Mouse (Mus musculus) MEL (cell line): Measurements from ENCODE around the gene Npnt. TPM values are rescaled to one million over a fixed set of nuclear protein-coding genes. Genes with fewer than 3 reads are reported as not detected.

Source experiments
- DNase-seq: peaks from one replicate; pipeline ENCODE4 v3.0.0; 2011; ENCODE audit warnings: low read depth, low spot score
- H3K27ac ChIP-seq: 2 replicates; pipeline ENCODE4 v1.5.1; 2012; ENCODE audit warnings: low read depth, mild to moderate bottlenecking, control low read depth, low read length, moderate library complexity; ENCODE audit not compliant: control insufficient read depth
- H3K27me3 ChIP-seq, 2 experiments: fragments of 150-350 bp in 1 of 2; sonication (generic) in 1 of 2; 2 replicates each; pipeline ENCODE4 v1.6.1; 2012; ENCODE audit warnings: low read length in 2 of 2, mild to moderate bottlenecking in 2 of 2, improper control_type of control experiment in 1 of 2, moderate library complexity in 1 of 2; ENCODE audit not compliant: insufficient read depth in 2 of 2, control insufficient read depth in 1 of 2
- H3K36me3 ChIP-seq, 2 experiments: 2 replicates each; pipeline ENCODE4 v1.6.1; 2012 to 2014; ENCODE audit warnings: low read length in 2 of 2, improper control_type of control experiment in 1 of 2, inconsistent platforms in 1 of 2, mild to moderate bottlenecking in 1 of 2; ENCODE audit not compliant: insufficient read depth in 2 of 2, control insufficient read depth in 1 of 2
- H3K4me1 ChIP-seq, 2 experiments: fragments of 150-350 bp in 1 of 2; sonication (generic) in 1 of 2; 2 replicates each; pipeline ENCODE4 v1.6.1; 2012; ENCODE audit warnings: low read length in 2 of 2, improper control_type of control experiment in 1 of 2, mild to moderate bottlenecking in 1 of 2; ENCODE audit not compliant: insufficient read depth in 2 of 2, control insufficient read depth in 1 of 2
- H3K4me3 ChIP-seq, 2 experiments: fragments of 150-350 bp in 1 of 2; sonication (generic) in 1 of 2; 2 replicates each; pipeline ENCODE4 v1.5.1; 2012; ENCODE audit warnings: low read depth in 2 of 2, low read length in 2 of 2, mild to moderate bottlenecking in 2 of 2, moderate library complexity in 2 of 2, control low read depth in 1 of 2, improper control_type of control experiment in 1 of 2; ENCODE audit not compliant: control insufficient read depth in 1 of 2, insufficient read depth in 1 of 2
- H3K79me2 ChIP-seq: 2 replicates; pipeline ENCODE4 v1.6.1; 2012; ENCODE audit warnings: mild to moderate bottlenecking, low read length, moderate library complexity; ENCODE audit not compliant: control insufficient read depth, poor library complexity, insufficient read depth
- H3K9ac ChIP-seq: 2 replicates; pipeline ENCODE4 v1.6.1; 2012; ENCODE audit warnings: low read depth, mild to moderate bottlenecking, control low read depth, low read length, moderate library complexity; ENCODE audit not compliant: control insufficient read depth, poor library complexity, severe bottlenecking
- H3K9me3 ChIP-seq: fragments of 150-350 bp; sonication (generic); replicated peaks from 2 replicates; pipeline ENCODE4 v1.6.1; 2012; ENCODE audit warnings: mild to moderate bottlenecking, low read length, improper control_type of control experiment, moderate library complexity; ENCODE audit not compliant: insufficient read depth
- BHLHE40 ChIP-seq: IDR thresholded peaks from 2 replicates; pipeline ENCODE4 v1.6.1; 2012; ENCODE audit warnings: low read depth, mild to moderate bottlenecking, inconsistent platforms, low read length, improper control_type of control experiment, borderline replicate concordance
- CTCF ChIP-seq, 3 experiments: IDR thresholded peaks in 2 of 3; conservative IDR thresholded peaks in 1 of 3; 2 replicates each; pipeline ENCODE4 v1.5.1; 2011 to 2012; ENCODE audit warnings: low read length in 3 of 3, low read depth in 2 of 3, mild to moderate bottlenecking in 2 of 3, improper control_type of control experiment in 1 of 3, inconsistent platforms in 1 of 3, mixed read lengths in 1 of 3, moderate library complexity in 1 of 3; ENCODE audit not compliant: control insufficient read depth in 1 of 3, insufficient read depth in 1 of 3, poor library complexity in 1 of 3, severe bottlenecking in 1 of 3
- E2F4 ChIP-seq: IDR thresholded peaks from 2 replicates; pipeline ENCODE4 v1.6.1; 2011; ENCODE audit warnings: low read depth, low read length, improper control_type of control experiment, borderline replicate concordance
- ETS1 ChIP-seq: IDR thresholded peaks from 2 replicates; pipeline ENCODE4 v1.6.1; 2012; ENCODE audit warnings: low read depth, mild to moderate bottlenecking, inconsistent platforms, low read length, improper control_type of control experiment, moderate library complexity
- GABPA ChIP-seq: IDR thresholded peaks from 2 replicates; pipeline ENCODE4 v1.6.1; 2012; ENCODE audit warnings: low read depth, mild to moderate bottlenecking, inconsistent platforms, low read length, improper control_type of control experiment, moderate library complexity
- GATA1 ChIP-seq: IDR thresholded peaks from 2 replicates; pipeline ENCODE4 v1.6.1; 2011; ENCODE audit warnings: low read depth, low read length, improper control_type of control experiment
- HCFC1 ChIP-seq: IDR thresholded peaks from 2 replicates; pipeline ENCODE4 v1.6.1; 2012; ENCODE audit warnings: low read depth, mild to moderate bottlenecking, inconsistent platforms, low read length, improper control_type of control experiment, moderate library complexity
- JUND ChIP-seq: IDR thresholded peaks from 2 replicates; pipeline ENCODE4 v1.6.1; 2011; ENCODE audit warnings: low read depth, mild to moderate bottlenecking, improper control_type of control experiment, low read length
- KAT2A ChIP-seq: conservative IDR thresholded peaks from 2 replicates; pipeline ENCODE4 v1.6.1; 2012; ENCODE audit warnings: low read depth, low read length, improper control_type of control experiment, inconsistent platforms
- MAFK ChIP-seq: IDR thresholded peaks from 2 replicates; pipeline ENCODE4 v1.6.1; 2011; ENCODE audit warnings: low read depth, mild to moderate bottlenecking, low read length, improper control_type of control experiment, borderline replicate concordance
- MXI1 ChIP-seq: IDR thresholded peaks from 2 replicates; pipeline ENCODE4 v1.6.1; 2011; ENCODE audit warnings: mild to moderate bottlenecking, low read depth, low read length, improper control_type of control experiment
- MYC ChIP-seq: IDR thresholded peaks from 2 replicates; pipeline ENCODE4 v1.6.1; 2011; ENCODE audit warnings: low read depth, mild to moderate bottlenecking, low read length, improper control_type of control experiment, moderate library complexity
- POLR2A ChIP-seq, 2 experiments: IDR thresholded peaks; 2 replicates each; pipeline ENCODE4 v1.6.1; 2011 to 2012; ENCODE audit warnings: low read length in 2 of 2, mild to moderate bottlenecking in 2 of 2, control low read depth in 1 of 2, improper control_type of control experiment in 1 of 2, low read depth in 1 of 2, moderate library complexity in 1 of 2; ENCODE audit not compliant: control insufficient read depth in 1 of 2, insufficient read depth in 1 of 2, poor library complexity in 1 of 2
- POLR2AphosphoS2 ChIP-seq: IDR thresholded peaks from 2 replicates; pipeline ENCODE4 v1.6.1; 2011; ENCODE audit warnings: low read length, improper control_type of control experiment
- RAD21 ChIP-seq: IDR thresholded peaks from 2 replicates; pipeline ENCODE4 v1.6.1; 2011; ENCODE audit warnings: mild to moderate bottlenecking, low read depth, low read length, improper control_type of control experiment
- SIN3A ChIP-seq: IDR thresholded peaks from 2 replicates; pipeline ENCODE4 v1.6.1; 2012; ENCODE audit warnings: low read length, improper control_type of control experiment, inconsistent platforms
- SMC3 ChIP-seq: IDR thresholded peaks from 2 replicates; pipeline ENCODE4 v1.6.1; 2011; ENCODE audit warnings: low read depth, low read length, improper control_type of control experiment
- TAL1 ChIP-seq: IDR thresholded peaks from 2 replicates; pipeline ENCODE4 v1.6.1; 2012; ENCODE audit warnings: mild to moderate bottlenecking, inconsistent platforms, low read length, moderate library complexity, mixed read lengths
- USF2 ChIP-seq, 2 experiments: IDR thresholded peaks; 2 replicates each; pipeline ENCODE4 v1.6.1; 2011 to 2012; ENCODE audit warnings: improper control_type of control experiment in 2 of 2, low read length in 2 of 2, borderline replicate concordance in 1 of 2, inconsistent platforms in 1 of 2, low read depth in 1 of 2, mild to moderate bottlenecking in 1 of 2; ENCODE audit not compliant: insufficient read depth in 1 of 2
- ZC3H11A ChIP-seq: IDR thresholded peaks from 2 replicates; pipeline ENCODE4 v1.6.1; 2012; ENCODE audit warnings: low read depth, mild to moderate bottlenecking, inconsistent platforms, low read length, improper control_type of control experiment
- ZMIZ1 ChIP-seq: IDR thresholded peaks from 2 replicates; pipeline ENCODE4 v1.6.1; 2012; ENCODE audit warnings: low read depth, mild to moderate bottlenecking, inconsistent platforms, low read length, improper control_type of control experiment, moderate library complexity
- polyA plus RNA-seq, 2 experiments: library from polyadenylated mRNA; stranded (reverse) in 1 of 2; unstranded in 1 of 2; fragments of >175 nt in 1 of 2; fragments of >200 nt in 1 of 2; gene quantifications; 2 replicates each; pipeline versions ENCODE4 v1.2.1 to v1.2.4; 2012; ENCODE audit warnings: low replicate concordance in 2 of 2, low read depth in 1 of 2; ENCODE audit not compliant: insufficient read length in 2 of 2, insufficient read depth in 1 of 2, missing spikeins in 1 of 2
- total RNA-seq: library from RNA; depleted of rRNA; stranded (reverse); fragments of 300-350 nt; gene quantifications from 2 replicates; pipeline ENCODE4 v1.2.3, GENCODE M21; 2012

Npnt gene
- total and polyA plus RNA-seq, 3 experiments: 0.06 TPM; not detected in 2

- Histone ChIP-seq H3K27me3 (peaks cover 0 to 3% of the 10 kb centered on the region in 2 experiments; a peak in 1 of 4 replicates), H3K36me3 (no peaks in the 10 kb centered on the region), H3K79me2 (no peaks in the 10 kb centered on the region), H3K4me3 (no peak overlapping the region), H3K9ac (no peak overlapping the region), H3K27ac (no peak overlapping the region), H3K4me1 (no peaks in the 10 kb centered on the region), H3K9me3 (no peaks in the 10 kb centered on the region)
- no peak for DNase-seq
- TF ChIP-seq ZMIZ1: no peak
- TF ChIP-seq GATA1: no peak
- TF ChIP-seq HCFC1: no peak
- TF ChIP-seq JUND: no peak
- TF ChIP-seq MYC: no peak
- no peak for TF ChIP-seq POLR2A (IDR thresholded peaks at IDR 0.05; ENCODE audit: control insufficient read depth in 1 of 2, insufficient read depth in 1 of 2, low read depth in 1 of 2, low read length in 2 of 2, poor library complexity in 1 of 2)
Observed at GRCm38 (mm10) chr3:132912420-132912819, 37.7 kb downstream of the Npnt start.

DNA sequence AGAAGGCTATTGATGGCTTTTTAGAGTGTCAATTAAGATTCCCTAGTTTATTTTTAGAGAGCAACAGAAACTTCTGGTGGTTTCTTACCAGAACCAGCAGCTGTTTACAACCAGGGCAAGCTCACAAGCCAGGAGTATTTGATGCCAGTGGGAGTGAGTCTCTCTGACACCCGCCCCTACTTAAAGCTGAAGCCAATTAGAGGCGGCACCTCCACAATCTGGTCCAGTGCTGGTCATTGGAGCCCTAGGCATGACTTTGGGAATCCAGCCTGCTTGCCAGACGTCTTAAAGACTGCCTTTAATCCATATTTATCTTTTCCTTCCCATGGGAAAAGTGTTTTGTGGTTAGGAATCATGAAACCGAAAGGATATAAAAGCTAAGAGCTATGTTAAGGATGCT lies 38.4 kb downstream of the Npnt start:
- DNase-seq: no peak
- no peak for TF ChIP-seq ZC3H11A
- no peak for TF ChIP-seq MAFK
- no peak for TF ChIP-seq SIN3A

GRCm38 (mm10) chr3:132910727-132911126 lies 39.4 kb downstream of the Npnt start:
- no peak overlapping the region for H3K27ac ChIP-seq
- TF ChIP-seq GABPA (no peak), RAD21 (no peak), BHLHE40 (no peak), POLR2A (IDR thresholded peaks at IDR 0.05; ENCODE audit: control insufficient read depth in 1 of 2, insufficient read depth in 1 of 2, low read depth in 1 of 2, low read length in 2 of 2, poor library complexity in 1 of 2) (no peak), ZMIZ1 (no peak), ETS1 (no peak), POLR2AphosphoS2 (no peak), MXI1 (no peak), E2F4 (no peak), SIN3A (no peak), CTCF (IDR thresholded peaks at IDR 0.05 in 2 of 3, conservative IDR thresholded peaks at IDR 0.05 in 1 of 3; ENCODE audit: control insufficient read depth in 1 of 3, insufficient read depth in 1 of 3, low read depth in 2 of 3, low read length in 3 of 3, poor library complexity in 1 of 3, severe bottlenecking in 1 of 3) (no peak), KAT2A (no peak), USF2 (IDR thresholded peaks at IDR 0.05; ENCODE audit: borderline replicate concordance in 1 of 2, insufficient read depth in 1 of 2, low read depth in 1 of 2, low read length in 2 of 2) (no peak), SMC3 (no peak), TAL1 (no peak)
- no peak overlapping the region for H3K9ac ChIP-seq
- no peak overlapping the region for H3K4me3 ChIP-seq
- H3K36me3 ChIP-seq: no peaks in the 10 kb centered on the region
- peaks cover 0 to 3% of the 10 kb centered on the region in 2 experiments; a peak in 2 of 4 replicates for H3K27me3 ChIP-seq
- no peak for DNase-seq
- no peaks in the 10 kb centered on the region for H3K4me1 ChIP-seq
- no peaks in the 10 kb centered on the region for H3K9me3 ChIP-seq
- no peaks in the 10 kb centered on the region for H3K79me2 ChIP-seq

More for the DNA sequence above, 38.4 kb downstream of the Npnt start:
- Histone ChIP-seq H3K27ac (no peak overlapping the region), H3K9me3 (no peaks in the 10 kb centered on the region), H3K36me3 (no peaks in the 10 kb centered on the region), H3K4me1 (no peaks in the 10 kb centered on the region), H3K27me3 (peaks cover 0 to 3% of the 10 kb centered on the region in 2 experiments; a peak in 1 of 4 replicates), H3K79me2 (no peaks in the 10 kb centered on the region), H3K4me3 (no peak overlapping the region), H3K9ac (no peak overlapping the region)
